Mouse (Mus musculus): ENCODE results near the gene Ptprd. TPM values are rescaled to one million over a fixed set of nuclear protein-coding genes. Genes with fewer than 3 reads are reported as not detected.

The Ptprd gene
- polyA plus RNA-seq, 2 experiments = 48.6 to 50.4 TPM

- DNase-seq (ENCODE audit: low spot score) = no peak
- no peak for TF ChIP-seq POLR2A (IDR thresholded peaks at IDR 0.05; ENCODE audit: borderline replicate concordance, extremely low read depth, insufficient read depth, insufficient read length)
- no peaks in the 10 kb centered on the region for H3K27me3 ChIP-seq (ENCODE audit: control insufficient read depth, insufficient read depth, low read length)
- no peak overlapping the region for H3K4me3 ChIP-seq (replicated peaks; ENCODE audit: low read length)
- H3K4me2 ChIP-seq (replicated peaks; ENCODE audit: low read depth, low read length, severe bottlenecking) = no peak overlapping the region
- H3K27ac ChIP-seq (replicated peaks; ENCODE audit: low read depth, low read length) = no peak overlapping the region
- H3K4me1 ChIP-seq (ENCODE audit: control insufficient read depth, insufficient read depth, low read length) = no peaks in the 10 kb centered on the region
- WGBS = 47% methylated on average over 1 of the region's 1 CpGs
- H3K9ac ChIP-seq (ENCODE audit: low read depth, low read length, severe bottlenecking) = no peak overlapping the region
- H3K36me3 ChIP-seq (ENCODE audit: control insufficient read depth, insufficient read depth, low read length) = no peaks in the 10 kb centered on the region
- ATAC-seq (ENCODE audit: low FRiP score, low read depth) = no peak
- no peaks in the 10 kb centered on the region for H3K9me3 ChIP-seq (ENCODE audit: control insufficient read depth, low read length)
Measured at GRCm38 (mm10) chr4:76901692-76902091, 1310.1 kb downstream of the Ptprd start.

GRCm38 (mm10) chr4:76889669-76890068, 1322.1 kb downstream of the Ptprd start:
- Histone ChIP-seq H3K36me3 (ENCODE audit: control insufficient read depth, insufficient read depth, low read length) (no peaks in the 10 kb centered on the region), H3K27ac (replicated peaks; ENCODE audit: low read depth, low read length) (no peak overlapping the region), H3K27me3 (ENCODE audit: control insufficient read depth, insufficient read depth, low read length) (no peaks in the 10 kb centered on the region), H3K9me3 (ENCODE audit: control insufficient read depth, low read length) (no peaks in the 10 kb centered on the region), H3K4me2 (replicated peaks; ENCODE audit: low read depth, low read length, severe bottlenecking) (no peak overlapping the region), H3K9ac (ENCODE audit: low read depth, low read length, severe bottlenecking) (no peak overlapping the region), H3K4me1 (ENCODE audit: control insufficient read depth, insufficient read depth, low read length) (no peaks in the 10 kb centered on the region), H3K4me3 (replicated peaks; ENCODE audit: low read length) (no peak overlapping the region)
- no peak for DNase-seq (ENCODE audit: low spot score)
- 66% methylated on average over 1 of the region's 1 CpGs for WGBS
- ATAC-seq (ENCODE audit: low FRiP score, low read depth) = no peak
- no peak for TF ChIP-seq POLR2A (IDR thresholded peaks at IDR 0.05; ENCODE audit: borderline replicate concordance, extremely low read depth, insufficient read depth, insufficient read length)

- no peak overlapping the region for H3K4me3 ChIP-seq (replicated peaks; ENCODE audit: low read length)
- H3K9me3 ChIP-seq (ENCODE audit: control insufficient read depth, low read length) = no peaks in the 10 kb centered on the region
- H3K36me3 ChIP-seq (ENCODE audit: control insufficient read depth, insufficient read depth, low read length) = no peaks in the 10 kb centered on the region
- no peaks in the 10 kb centered on the region for H3K4me1 ChIP-seq (ENCODE audit: control insufficient read depth, insufficient read depth, low read length)
- ATAC-seq (ENCODE audit: low FRiP score, low read depth) (no peak), DNase-seq (ENCODE audit: low spot score) (no peak)
- no peak overlapping the region for H3K27ac ChIP-seq (replicated peaks; ENCODE audit: low read depth, low read length)
- no peak for TF ChIP-seq POLR2A (IDR thresholded peaks at IDR 0.05; ENCODE audit: borderline replicate concordance, extremely low read depth, insufficient read depth, insufficient read length)
- no peaks in the 10 kb centered on the region for H3K27me3 ChIP-seq (ENCODE audit: control insufficient read depth, insufficient read depth, low read length)
- WGBS = 78% methylated on average over 3 of the region's 3 CpGs
- no peak overlapping the region for H3K9ac ChIP-seq (ENCODE audit: low read depth, low read length, severe bottlenecking)
- H3K4me2 ChIP-seq (replicated peaks; ENCODE audit: low read depth, low read length, severe bottlenecking) = no peak overlapping the region
Measured at GRCm38 (mm10) chr4:76881610-76882009, 1330.2 kb downstream of the Ptprd start.

GRCm38 (mm10) chr4:76870971-76871370, 1340.8 kb downstream of the Ptprd start:
- Histone ChIP-seq H3K27ac (replicated peaks; ENCODE audit: low read depth, low read length) (no peak overlapping the region), H3K9me3 (ENCODE audit: control insufficient read depth, low read length) (no peaks in the 10 kb centered on the region), H3K4me2 (replicated peaks; ENCODE audit: low read depth, low read length, severe bottlenecking) (no peak overlapping the region), H3K9ac (ENCODE audit: low read depth, low read length, severe bottlenecking) (no peak overlapping the region), H3K4me3 (replicated peaks; ENCODE audit: low read length) (no peak overlapping the region), H3K4me1 (ENCODE audit: control insufficient read depth, insufficient read depth, low read length) (no peaks in the 10 kb centered on the region), H3K36me3 (ENCODE audit: control insufficient read depth, insufficient read depth, low read length) (no peaks in the 10 kb centered on the region), H3K27me3 (ENCODE audit: control insufficient read depth, insufficient read depth, low read length) (no peaks in the 10 kb centered on the region)
- DNase-seq (ENCODE audit: low spot score) (no peak), ATAC-seq (ENCODE audit: low FRiP score, low read depth) (no peak)
- 97% methylated on average over 1 of the region's 1 CpGs for WGBS
- TF ChIP-seq POLR2A (IDR thresholded peaks at IDR 0.05; ENCODE audit: borderline replicate concordance, extremely low read depth, insufficient read depth, insufficient read length) = no peak

- TF ChIP-seq POLR2A (IDR thresholded peaks at IDR 0.05; ENCODE audit: borderline replicate concordance, extremely low read depth, insufficient read depth, insufficient read length) = no peak
- ATAC-seq (ENCODE audit: low FRiP score, low read depth) = no peak
- Histone ChIP-seq H3K27me3 (ENCODE audit: control insufficient read depth, insufficient read depth, low read length) (no peaks in the 10 kb centered on the region), H3K4me2 (replicated peaks; ENCODE audit: low read depth, low read length, severe bottlenecking) (no peak overlapping the region), H3K36me3 (ENCODE audit: control insufficient read depth, insufficient read depth, low read length) (no peaks in the 10 kb centered on the region), H3K27ac (replicated peaks; ENCODE audit: low read depth, low read length) (no peak overlapping the region), H3K4me3 (replicated peaks; ENCODE audit: low read length) (no peak overlapping the region), H3K9ac (ENCODE audit: low read depth, low read length, severe bottlenecking) (no peak overlapping the region), H3K9me3 (ENCODE audit: control insufficient read depth, low read length) (no peaks in the 10 kb centered on the region), H3K4me1 (ENCODE audit: control insufficient read depth, insufficient read depth, low read length) (no peaks in the 10 kb centered on the region)
- 81% methylated on average over 3 of the region's 3 CpGs for WGBS
- no peak for DNase-seq (ENCODE audit: low spot score)
Measured at GRCm38 (mm10) chr4:76865585-76865984, 1346.2 kb downstream of the Ptprd start.

GRCm38 (mm10) chr4:76846265-76846664, 1365.5 kb downstream of the Ptprd start:
- no peak overlapping the region for H3K27ac ChIP-seq (replicated peaks; ENCODE audit: low read depth, low read length)
- no peak overlapping the region for H3K4me3 ChIP-seq (replicated peaks; ENCODE audit: low read length)
- H3K27me3 ChIP-seq (ENCODE audit: control insufficient read depth, insufficient read depth, low read length) = no peaks in the 10 kb centered on the region
- H3K4me2 ChIP-seq (replicated peaks; ENCODE audit: low read depth, low read length, severe bottlenecking) = no peak overlapping the region
- no peaks in the 10 kb centered on the region for H3K4me1 ChIP-seq (ENCODE audit: control insufficient read depth, insufficient read depth, low read length)
- no peak overlapping the region for H3K9ac ChIP-seq (ENCODE audit: low read depth, low read length, severe bottlenecking)
- no peaks in the 10 kb centered on the region for H3K36me3 ChIP-seq (ENCODE audit: control insufficient read depth, insufficient read depth, low read length)
- ATAC-seq (ENCODE audit: low FRiP score, low read depth) = no peak
- H3K9me3 ChIP-seq (ENCODE audit: control insufficient read depth, low read length) = no peaks in the 10 kb centered on the region
- TF ChIP-seq POLR2A (IDR thresholded peaks at IDR 0.05; ENCODE audit: borderline replicate concordance, extremely low read depth, insufficient read depth, insufficient read length) = no peak
- no peak for DNase-seq (ENCODE audit: low spot score)
- WGBS = 37% methylated on average over 7 of the region's 7 CpGs
